Mouse (Mus musculus): ENCODE measurements around the gene Btbd3. TPM values are rescaled to one million over a fixed set of nuclear protein-coding genes. Genes with fewer than 3 reads are reported as not detected.

Btbd3 gene
- 100 to 1,000 TPM; 145 to 160 TPM for total RNA-seq (2021)
- long read RNA-seq, experiment 1, full-length matches to known transcripts = 72 of 105 reads
- long read RNA-seq, experiment 1, partial matches to known transcripts = 24 of 105 reads
- long read RNA-seq, experiment 1, other reads (novel, unspliced or antisense) = 9 of 105 reads
- long read RNA-seq, experiment 2, full-length matches to known transcripts = 51 of 71 reads
- long read RNA-seq, experiment 2, partial matches to known transcripts = 18 of 71 reads
- long read RNA-seq, experiment 2, other reads (novel, unspliced or antisense) = 2 of 71 reads

DNA sequence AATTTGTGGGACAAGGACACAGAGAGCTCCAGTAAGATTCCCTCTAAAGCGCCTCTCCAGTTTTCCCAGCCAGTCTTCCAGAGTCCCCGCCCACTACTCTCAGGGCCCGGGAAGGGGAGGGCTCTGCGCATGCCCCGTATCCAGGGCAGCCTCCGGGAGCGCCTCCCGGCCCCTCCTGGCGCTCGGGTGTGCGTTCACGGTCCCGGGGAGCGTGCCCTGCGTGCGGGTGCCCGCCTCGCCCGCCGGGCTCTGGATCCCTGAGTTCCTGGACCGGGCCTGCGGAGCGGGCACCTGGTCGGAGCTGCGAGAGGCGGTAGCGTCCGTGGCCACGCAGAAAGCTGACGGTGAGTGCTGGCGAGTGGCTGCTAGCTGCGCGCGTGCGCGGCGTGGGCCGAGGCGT is at the start of gene Btbd3:
TSS of gene Btbd3 (plus strand) at position 155 of the 400 bp plus-strand sequence.
- peak; percentile 91 to 95 for DNase-seq (ENCODE audit: low spot score in 2 of 2)

- peak in 1 of 2 experiments; percentile 18 for DNase-seq (ENCODE audit: low spot score in 2 of 2)
Observed at GRCm38 (mm10) chr2:138215561-138215960, 40.8 kb upstream of the Btbd3 start.

DNA sequence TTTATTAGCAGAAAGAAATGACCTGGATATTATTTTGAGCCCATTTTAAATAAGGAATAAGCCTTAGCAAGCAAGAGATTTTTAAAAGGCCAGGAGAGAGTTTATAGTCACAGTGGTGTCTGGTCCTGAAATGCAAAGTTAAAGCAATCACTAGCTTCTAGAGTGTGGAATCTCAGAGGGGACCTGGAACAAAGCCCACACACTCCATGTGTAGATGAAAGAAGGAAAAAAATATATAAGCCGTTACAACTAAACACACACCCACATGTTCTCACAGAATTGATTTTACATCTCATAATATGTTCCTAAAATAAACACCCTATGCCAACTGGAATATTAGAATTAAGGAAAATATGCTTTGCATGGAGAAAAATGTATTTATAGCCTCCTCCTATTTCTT is 36.1 kb upstream of the Btbd3 start:
- DNase-seq (ENCODE audit: low spot score in 2 of 2) = peak; percentile 10 to 12

DNA sequence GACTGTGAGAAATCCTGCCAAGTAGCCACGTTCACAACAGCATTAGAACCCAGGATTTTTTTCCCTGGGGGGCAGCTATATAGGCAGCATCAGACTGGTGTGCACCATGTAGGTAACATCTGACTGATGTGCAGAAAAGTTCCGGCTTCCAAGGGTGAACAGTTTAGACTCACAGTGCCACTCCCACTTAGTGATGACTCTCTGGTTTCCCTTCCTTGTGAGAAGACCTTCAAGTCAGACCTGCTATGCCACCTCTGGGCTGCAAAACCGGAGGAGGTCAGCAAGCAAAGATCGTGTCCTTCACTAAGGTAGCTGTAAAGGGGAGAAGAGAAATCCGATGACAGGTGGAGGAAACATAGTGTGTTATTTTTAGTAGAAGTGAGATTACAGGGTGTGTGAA is 24.1 kb upstream of the Btbd3 start:
- no peak for DNase-seq (ENCODE audit: low spot score in 2 of 2)

DNA sequence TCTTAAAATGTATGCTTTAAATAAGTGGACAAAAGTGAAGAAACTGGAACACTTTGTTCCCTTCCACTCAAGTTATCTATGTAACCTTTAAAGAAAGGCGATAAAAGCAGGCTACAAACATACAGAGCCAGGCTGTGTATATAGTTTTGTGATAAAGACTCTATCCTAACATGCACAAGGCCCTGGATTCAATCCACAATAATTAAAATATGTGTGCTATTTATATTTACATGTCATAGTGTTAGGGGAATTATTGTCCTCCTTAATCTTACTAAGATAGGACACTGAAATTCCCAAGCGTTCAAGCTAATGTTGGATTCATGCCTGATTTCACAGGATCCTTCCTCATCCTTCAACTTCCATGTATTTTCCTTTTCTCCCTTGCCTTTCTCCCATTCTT is 20.2 kb upstream of the Btbd3 start:
- no peak for DNase-seq (ENCODE audit: low spot score in 2 of 2)

DNA sequence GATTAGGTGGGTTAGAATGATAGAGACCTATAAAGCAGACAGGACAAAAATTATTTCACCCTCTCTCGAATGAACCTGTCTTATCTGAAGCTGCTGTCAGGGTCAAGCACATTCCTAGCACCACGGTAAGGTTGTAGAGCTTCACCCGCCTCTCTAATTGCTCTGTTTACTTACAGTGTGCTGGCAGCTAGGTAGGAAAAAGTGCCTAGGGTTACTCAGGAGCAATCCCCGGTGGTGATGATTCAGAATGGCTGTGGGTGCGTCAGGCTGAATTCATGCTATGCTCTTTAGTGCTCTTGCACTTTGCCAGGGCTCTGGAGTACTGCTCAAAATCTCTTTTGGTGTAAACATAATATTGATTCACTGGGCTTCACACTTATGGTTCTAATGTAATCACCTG is 13.9 kb upstream of the Btbd3 start:
- no peak for DNase-seq (ENCODE audit: low spot score in 2 of 2)

GRCm38 (mm10) chr2:138245631-138246289 is 10.6 kb upstream of the Btbd3 start:
- peak; percentile 41 to 42 for DNase-seq (ENCODE audit: low spot score in 2 of 2)

- DNase-seq (ENCODE audit: low spot score in 2 of 2) = no peak
Observed at GRCm38 (mm10) chr2:138247986-138248385, 8.4 kb upstream of the Btbd3 start.

DNA sequence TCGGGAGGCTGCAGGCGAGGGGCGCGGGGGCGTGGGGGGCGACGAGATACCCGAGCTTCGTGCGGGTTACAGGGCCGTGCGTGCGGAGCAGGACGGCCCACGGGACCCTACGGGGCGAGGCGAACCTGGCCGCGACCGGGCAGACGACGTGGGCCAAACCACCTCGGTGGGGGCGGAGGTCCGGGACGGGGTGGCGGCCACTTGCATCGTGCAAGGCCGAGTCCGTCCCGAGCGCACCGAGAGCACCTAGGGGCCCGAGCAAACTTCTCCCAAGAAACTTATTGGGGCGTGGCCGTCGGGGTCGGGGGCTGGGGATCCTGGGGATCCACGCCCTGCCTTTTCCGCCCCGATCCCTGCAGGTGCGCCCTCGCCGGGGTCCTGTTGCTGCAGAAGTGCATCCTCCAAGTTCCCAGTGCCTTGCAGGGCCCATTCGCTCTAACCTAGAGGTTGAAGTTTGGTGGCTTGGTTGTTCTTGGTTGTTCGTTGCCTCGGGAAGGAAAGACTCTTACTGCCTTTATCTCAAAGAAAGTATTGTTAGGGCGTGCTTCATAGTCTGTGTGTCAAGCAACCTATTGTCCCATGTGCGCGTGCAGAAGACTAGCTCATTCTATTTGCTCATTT is 596 bp downstream of the Btbd3 start:
- DNase-seq (ENCODE audit: low spot score in 2 of 2) = no peak

DNA sequence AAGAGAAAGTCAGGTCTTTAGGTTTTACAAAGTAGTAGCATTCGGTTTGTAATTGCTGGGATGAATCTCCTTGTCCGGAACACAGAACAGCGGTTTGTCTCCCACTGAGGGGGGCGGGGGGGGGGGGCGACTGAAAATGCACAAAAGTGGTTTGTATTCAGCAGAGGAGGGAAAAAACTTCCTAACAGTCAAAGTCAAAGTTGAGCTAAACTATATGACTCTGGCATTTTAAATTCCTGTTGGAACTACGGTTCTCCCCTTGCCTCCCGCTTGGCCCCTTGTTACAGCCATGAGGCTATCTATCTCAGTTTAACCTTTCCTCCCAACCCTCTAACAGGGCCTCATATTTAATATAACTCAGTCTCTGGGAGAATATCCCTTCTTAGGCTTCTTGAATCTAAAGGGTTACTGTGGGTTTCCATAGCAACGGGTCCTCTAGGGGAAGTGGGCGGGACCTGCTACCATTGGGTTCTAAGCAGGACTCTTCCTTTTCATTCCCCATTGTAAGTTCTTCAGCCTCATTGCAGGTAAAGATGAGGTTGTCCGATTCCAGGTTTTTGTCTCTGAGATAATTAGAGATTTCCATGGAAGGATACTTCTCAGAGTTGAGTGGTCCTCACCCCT is 1.4 kb downstream of the Btbd3 start:
- DNase-seq (ENCODE audit: low spot score in 2 of 2) = no peak

DNA sequence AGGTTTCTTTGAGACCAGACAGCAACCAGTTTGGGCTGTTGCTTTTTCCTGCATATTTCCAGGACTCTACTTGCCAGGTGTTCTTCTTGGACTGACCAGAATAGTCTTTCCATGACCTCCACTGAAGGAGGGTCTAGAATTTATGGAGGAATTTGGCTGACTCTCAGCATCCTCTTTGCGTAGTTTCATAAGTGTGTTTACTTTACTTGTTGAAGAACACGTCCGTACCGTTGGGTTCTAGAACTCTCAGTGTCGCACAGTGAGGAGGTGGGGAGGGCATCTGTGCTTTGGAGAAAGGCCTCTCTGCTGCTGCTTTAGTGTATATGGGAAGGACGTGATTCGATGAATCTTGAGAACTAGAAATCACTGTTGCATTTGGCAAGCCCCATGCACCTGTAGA is 4.8 kb downstream of the Btbd3 start:
- no peak for DNase-seq (ENCODE audit: low spot score in 2 of 2)

DNA sequence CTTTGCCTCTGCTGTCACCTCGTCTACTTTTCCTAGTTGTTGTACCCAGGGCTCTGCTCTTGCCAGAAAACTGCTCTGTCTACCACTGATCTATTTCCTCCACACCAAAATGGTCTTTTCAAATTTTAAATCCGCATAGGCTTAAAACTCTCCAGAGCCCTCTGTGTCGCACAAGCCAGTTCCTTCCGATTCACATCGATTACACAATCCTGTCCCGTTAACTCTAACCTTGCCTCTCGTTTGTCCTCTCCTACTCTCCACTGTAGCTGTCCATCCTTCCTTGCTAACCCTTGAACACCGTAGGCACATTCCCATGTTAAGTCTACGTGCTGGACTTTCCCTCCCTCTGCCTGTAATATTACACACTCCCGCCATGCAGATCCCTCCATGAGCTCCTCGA is 6.5 kb downstream of the Btbd3 start:
- DNase-seq (ENCODE audit: low spot score in 2 of 2) = no peak

- no peak for DNase-seq (ENCODE audit: low spot score in 2 of 2)
Observed at GRCm38 (mm10) chr2:138265356-138266005, 9.1 kb downstream of the Btbd3 start.

GRCm38 (mm10) chr2:138266679-138267078 is 10.3 kb downstream of the Btbd3 start:
- no peak for DNase-seq (ENCODE audit: low spot score in 2 of 2)

DNA sequence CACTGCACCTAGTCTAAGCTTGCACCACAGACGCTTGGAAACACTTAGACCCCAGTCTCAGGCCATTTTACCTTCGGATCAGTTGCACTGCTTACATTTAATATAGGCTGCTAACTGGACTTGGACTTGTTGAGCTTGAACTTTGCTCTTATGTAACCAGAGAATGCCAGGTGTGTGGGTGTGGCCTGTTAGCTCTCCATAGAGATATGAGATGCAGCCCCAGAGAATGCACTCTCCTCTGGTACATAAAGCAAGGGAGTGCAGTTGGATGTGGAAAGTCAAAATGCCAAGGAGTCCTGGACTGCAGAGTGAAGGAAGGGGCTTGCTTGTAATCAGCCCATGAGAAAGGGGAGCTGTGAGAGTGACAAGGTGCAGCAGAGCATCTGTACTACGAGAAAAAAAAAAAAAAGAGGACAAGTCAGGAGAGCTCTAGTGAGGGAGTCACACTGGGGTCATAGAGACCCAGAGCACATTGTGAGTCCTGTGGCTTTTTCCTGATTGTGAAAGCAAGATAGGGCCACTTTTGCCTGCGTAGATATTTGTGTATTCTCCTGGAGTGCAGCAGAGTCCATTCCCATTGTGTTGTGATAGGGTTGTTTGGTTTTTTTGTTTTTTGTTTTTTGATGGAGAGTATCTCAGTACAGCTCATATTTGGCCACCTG is 11.6 kb downstream of the Btbd3 start:
- no peak for DNase-seq (ENCODE audit: low spot score in 2 of 2)

DNA sequence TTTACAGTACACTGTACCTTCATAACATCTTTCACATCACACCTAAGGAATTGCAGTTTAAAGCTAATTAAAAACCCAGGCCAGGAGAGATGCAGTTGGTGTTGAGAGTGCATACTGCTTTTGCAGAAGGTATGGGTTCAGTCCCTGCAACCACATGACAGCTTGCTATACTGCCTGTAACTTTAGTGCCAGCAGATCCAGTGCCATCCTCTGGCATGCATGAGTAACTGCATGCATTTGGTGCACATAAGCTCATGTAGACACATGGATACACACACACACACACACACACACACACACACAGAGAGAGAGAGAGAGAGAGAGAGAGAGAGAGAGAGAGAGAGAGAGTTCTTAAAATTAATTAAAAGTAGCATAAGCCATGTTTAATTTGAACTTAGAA is 13.0 kb downstream of the Btbd3 start:
- no peak for DNase-seq (ENCODE audit: low spot score in 2 of 2)

DNA sequence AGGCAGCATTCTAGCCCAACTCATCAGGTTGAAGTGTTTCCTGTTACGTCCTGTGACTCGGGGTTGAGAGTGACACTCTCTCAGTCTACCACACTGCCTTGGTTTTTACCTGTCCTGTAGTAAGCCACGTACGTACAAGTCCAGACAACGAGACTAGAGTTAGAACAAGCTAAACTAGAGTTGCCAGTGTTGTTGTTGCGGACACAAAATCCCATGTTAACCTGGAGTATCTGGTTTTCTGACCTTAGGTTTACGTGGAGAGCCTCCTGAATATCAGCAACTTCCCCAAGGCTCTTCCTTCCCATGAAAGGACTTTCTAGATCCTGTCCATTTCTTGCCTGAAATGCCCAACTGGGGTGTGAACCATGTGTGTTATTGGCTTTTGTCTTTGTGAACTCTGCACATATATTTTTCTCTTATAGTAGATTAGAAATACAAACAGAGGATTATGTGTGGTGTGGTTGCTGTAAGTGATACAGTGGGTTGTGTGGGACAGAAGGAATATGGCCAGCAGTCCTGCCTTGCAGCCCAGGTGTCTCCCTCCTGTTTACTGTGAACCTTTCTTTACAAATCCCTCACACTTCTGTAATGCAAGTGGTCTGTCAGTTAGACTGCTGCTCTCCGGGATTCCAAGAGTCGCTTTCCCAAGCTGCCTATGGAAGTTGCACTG is 17.2 kb downstream of the Btbd3 start:
- DNase-seq (ENCODE audit: low spot score in 2 of 2) = no peak

GRCm38 (mm10) chr2:138274086-138274485 is 17.7 kb downstream of the Btbd3 start:
- no peak for DNase-seq (ENCODE audit: low spot score in 2 of 2)

DNA sequence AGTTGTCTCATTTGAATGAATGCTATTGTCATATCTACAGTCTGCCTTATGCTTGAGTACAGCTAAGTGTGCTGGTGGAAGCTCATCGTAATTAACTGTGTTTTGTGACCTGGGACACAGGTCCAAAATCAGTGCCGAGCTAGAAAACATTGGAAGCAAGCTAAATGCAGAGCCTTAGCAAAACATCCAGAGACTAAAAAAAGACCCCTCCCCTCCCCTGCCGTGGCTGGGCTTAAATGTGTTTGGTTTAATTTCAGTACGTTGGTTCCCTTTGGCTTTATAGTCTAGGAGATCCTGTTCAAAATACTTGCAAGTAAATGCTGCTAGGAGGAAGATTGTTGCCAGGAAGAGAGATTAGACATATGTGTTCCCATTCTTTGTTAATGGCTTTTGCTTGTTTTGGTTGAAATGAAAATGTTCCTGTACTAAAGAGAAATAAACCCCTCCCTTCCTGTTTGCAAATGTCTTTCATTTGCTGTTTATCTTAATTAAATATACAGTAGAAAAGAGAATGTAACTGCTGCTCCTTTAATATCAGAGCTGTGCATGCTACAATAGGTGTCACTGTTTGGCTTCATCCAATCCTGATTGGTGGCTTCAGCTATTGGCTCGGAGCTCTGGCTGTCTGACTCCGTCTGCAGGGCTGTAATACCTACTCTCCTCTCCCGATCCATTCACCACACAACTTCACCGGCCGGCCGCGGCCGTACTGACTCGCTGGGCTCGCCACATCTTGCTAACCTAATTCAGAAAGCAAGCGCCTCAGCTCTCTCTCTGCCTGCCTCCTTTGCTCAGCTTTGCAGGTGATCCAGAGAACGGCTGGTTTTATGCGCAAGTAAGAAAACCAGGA is 21.7 kb downstream of the Btbd3 start:
- peak; percentile 67 to 81 for DNase-seq (ENCODE audit: low spot score in 2 of 2)
